Mouse (Mus musculus): Measurements from ENCODE around the gene Rpl23.
"Not testable (repeated sequence)": the region's sequence is repeated elsewhere in the genome, so short reads cannot be mapped to it uniquely, and the experiment has no call there.

Rpl23 gene

DNA sequence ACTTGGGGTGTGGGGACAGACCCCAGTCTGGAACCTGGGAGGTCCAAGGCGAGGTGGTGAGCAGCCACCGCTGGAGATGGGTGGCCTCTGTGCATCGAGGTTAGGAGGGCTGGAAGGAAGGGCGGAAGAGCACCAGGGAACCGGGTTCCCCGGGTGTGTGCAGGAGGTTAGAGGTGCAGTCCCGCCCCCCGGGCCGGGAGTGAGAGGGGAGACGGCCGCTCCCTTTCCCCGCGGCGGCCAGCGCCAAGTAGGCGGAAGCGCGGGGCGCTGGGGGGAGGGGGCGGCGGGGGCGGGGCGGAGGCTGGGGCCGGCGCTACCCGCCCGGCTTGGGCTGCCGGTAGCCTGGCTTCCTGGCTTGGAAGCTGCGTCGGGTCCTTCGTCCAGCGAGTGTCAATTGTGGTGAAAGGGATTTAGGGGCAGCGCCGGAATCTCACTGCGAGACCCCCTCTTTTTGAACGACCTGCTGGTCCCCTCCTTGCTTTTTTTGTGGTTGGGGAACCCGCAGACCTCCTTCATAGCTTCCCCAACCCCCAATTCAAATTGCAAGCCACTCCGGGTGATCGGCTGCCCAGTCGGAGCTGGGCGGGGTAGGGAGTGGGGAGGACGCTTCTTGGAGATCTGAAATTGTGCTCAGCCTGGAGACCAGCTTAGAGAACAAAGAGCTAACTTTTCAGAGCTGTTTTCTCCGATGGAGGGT lies 17.9 kb upstream of the Rpl23 start:
- peak; percentile 75 to 77 for DNase-seq

DNA sequence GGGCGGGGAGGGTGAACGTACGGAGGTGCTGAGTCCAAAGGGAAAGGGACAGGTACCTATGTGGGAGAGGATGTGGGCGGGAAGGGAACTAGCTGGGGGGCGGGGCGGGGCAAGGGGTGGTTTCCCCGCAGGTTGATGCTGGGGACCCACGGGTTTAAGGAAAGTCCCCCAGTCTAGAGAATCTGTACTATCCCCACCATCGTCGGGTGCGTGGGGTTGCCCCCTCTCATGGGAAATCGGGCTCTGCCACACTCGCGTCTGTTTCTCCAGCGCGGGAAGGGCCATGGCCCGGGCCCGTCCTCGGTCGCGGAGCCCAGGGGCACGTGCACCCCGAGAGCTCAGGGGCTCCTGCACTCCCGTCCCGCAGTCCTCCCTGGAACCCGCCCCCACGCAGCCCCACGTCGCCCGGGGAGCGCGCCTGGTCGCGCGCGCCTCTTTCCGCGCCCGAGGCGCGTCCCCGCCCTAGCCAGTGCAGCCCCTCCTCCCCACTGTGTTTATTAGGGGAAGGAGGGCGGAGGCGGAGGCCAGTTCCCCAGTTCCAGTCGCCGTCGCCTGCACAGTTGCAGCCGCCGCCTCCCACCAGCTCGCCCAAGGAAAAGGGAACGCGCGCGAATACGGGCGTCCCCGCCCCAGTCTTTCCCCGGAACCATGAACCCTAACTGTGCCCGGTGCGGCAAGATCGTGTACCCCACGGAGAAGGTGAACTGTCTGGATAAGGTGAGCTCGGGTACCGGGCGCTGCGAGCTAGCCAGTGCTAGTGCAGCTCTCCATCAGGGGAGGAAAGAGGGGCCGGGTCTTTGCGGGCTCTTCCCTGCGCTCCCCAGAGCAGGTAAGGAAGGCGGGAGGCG lies 17.1 kb upstream of the Rpl23 start:
- peak; percentile 93 to 95 for DNase-seq

DNA sequence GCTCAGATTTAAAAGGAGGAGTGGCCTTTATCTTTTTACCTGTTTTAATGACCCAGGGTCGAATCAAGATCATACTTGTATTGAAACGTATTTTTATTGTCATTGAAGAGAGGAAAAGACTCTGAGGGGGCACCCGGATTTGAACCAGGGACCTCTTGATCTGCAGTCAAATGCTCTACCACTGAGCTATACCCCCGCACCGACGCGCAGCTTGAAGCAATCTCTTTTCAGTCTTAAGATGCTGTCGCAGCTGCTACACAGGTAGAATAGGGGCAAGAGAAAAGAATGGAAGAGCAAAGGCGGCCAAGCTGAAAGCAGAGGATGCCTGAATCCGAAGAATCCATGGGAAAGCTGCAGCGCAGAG lies 16.5 kb upstream of the Rpl23 start, which contains the start of gene Lasp1:
Lasp1 (plus strand) TSS at position 219 of the 364 bp plus-strand sequence.
- peak; percentile 93 to 97 for DNase-seq

DNA sequence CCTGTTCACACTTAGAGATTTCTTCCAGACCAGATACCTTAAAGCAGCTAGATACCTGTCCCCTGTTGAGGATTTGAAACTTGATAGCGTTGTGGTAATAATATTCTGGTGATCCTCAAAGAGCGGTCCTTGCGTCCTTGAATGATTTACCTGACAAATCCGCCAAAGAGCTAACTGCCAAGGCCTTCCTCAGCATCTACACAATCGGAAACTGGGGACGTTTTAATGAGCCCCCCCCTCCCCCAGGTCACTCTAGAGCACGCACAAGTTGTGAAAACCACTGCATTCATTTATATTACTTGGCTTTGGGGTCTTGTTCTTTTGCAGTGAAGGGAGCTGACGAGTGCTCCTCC lies 15.8 kb upstream of the Rpl23 start:
- DNase-seq, result no peak

DNA sequence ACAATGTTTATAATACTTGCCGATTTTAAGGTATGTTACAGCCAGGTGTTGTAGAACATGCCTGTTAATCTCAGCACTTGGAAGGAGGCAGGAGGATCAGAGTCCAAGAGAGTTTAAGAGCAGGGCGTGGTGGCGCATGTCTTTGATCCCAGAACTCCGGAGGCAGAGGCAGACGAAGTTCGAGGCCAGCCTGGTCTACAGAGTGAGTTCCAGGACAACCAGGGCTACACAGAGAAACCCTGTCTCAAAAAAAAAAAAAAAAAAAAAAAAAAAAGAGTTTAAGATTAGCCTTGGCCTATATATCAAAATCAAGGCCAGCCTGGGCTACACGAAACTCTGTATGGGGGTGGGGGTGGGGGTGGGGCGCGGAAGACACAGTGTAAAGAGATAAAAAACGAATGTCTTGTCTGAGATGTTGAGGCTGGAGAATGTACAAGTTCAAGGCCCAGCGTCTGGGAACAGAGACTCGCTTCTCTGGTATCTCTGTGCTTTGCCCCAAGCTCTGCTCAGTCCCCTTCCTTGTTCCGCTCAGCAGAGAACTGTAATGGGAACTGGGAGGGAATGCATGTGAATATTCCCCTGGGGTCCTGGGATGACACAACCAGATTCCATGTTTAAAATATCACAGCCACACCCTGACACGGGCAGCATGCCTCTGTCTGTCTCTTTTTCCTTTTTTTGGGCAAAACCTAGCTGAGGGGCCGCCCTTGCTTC lies 15.3 kb upstream of the Rpl23 start:
- DNase-seq, result peak; percentile 6 to 36

DNA sequence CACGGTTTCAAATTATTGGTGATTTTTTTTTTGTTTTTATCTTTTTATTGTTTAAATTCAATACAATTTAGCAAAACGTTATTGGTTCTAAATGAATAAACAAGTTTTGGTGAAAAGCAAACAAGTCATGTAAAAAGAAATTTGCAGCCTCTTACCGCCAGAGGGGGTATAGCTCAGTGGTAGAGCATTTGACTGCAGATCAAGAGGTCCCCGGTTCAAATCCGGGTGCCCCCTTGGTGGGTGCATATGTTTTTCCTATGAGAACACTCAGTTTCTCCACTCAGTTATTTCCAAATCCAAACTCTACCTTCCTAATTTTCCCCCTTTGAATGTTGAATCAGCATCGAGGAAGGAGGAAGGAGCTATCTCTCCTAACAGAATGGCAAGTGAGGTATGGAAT lies 14.7 kb upstream of the Rpl23 start:
- DNase-seq, result peak; percentile 84 to 87

DNA sequence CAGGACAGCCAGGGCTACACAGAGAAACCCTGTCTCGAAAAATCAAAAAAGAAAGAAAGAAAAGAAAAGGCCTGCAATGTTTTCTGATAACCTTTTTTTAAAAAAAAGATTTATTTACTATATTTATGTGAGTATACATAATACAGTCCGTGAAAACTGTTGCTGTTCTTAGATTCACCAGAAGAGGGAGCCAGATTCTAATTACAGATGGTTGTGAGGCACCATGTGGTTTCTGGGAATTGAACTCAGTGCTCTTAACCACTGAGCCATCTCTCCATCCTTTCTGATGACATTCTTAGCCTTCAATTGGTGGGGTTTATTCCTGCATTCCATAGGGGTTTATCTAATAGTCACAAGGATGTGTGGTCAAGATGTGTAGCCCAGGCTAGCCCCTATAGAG lies 10.9 kb upstream of the Rpl23 start:
- DNase-seq, result peak in 1 of 2 experiments; percentile 56

DNA sequence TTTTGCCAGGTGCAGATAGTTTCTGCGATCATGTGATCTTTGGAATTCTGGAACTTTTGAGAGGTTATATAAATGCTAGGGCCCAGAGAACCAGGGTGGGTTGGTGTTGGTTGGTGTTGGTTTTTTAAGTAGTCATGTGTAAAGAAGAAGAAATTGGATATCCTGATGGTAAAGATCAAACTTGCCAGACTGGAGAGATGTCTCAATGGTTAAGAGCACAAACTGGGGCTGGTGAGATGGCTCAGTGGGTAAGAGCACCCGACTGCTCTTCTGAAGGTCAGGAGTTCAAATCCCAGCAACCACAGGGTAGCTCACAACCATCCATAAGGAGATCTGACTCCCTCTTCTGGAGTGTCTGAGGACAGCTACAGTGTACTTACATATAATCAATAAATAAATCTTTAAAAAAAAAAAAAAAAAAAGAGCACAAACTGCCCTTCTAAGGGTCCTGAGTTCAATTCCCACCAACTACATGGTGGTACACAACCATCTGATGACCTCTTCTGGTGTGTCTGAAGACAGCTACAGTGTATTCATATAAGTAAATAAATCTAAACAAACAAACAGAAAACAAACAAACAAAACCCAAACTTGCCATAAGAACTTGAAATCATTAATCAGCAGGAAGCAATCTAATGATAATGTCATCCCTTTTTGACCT lies 8.7 kb upstream of the Rpl23 start:
- DNase-seq, result not testable (repeated sequence)

DNA sequence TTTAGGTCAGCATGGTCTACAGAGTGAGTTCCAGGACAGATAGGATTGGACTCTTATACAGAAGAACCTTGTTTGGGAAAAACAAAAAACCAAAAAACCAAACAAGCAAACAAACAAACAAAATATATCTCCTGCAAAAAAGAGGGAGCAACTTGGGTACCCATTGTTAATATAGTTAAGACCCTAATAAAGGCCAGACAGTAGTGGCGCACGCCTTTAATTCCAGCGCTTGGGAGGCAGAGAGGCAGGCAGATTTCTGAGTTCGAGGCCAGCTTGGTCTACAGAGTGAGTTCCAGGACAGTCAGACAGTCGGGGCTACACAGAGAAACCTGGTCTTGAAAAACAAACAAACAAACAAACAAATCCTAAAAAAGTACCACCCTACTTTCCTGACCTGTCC lies 7.5 kb upstream of the Rpl23 start:
- no peak for DNase-seq

DNA sequence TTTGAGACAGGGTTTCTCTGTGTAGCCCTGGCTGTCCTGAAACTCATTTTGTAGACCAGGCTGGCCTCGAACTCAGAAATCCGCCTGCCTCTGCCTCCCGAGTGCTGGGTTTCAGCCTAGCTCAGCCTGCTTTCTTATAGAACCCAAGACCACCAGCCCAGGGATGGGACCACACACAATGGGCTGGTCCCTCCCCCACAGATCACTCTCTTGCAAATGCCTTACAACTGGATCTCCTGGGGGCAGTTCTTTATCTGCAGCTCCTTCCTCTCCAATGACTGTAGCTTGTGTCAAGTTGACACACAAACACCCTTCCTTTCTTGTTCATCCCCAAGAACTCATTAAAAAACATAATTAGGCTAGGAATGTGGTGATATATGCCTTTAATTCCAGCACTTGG lies 5.7 kb upstream of the Rpl23 start:
- DNase-seq, result no peak

DNA sequence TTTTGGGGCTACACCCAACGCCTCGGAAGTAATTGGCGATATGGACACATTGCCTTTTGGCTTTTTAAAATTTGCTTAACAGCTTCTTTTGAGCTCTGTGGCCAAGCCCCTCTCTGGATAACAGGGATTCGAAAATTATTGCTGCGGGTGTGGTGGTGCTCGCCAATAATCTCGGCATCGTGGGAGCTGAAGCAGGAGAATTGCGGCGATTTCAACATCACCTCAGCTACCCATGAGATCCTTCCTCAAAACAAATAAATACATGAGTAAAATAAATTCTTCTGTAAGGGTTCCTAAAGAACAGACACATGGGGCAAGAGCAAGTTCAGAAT lies 293 bp upstream of the Rpl23 start:
- DNase-seq, result no peak

DNA sequence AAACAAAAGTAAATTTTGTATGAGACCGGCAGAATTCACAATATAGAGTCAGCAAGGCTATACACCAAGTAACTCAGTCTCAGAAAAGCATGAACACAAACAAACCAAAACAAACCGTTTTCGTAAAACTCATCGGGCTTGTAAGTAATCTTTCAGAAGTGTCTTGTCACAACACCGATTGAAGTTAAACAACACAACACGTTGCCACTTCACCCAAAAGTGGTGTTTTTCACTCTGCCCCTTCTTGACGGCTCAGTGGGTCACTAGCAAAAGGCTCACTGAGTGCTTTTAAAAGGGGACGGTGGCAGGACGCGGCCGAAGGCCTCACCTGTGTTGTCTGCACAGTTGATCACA lies 782 bp downstream of the Rpl23 start:
- no peak for DNase-seq

DNA sequence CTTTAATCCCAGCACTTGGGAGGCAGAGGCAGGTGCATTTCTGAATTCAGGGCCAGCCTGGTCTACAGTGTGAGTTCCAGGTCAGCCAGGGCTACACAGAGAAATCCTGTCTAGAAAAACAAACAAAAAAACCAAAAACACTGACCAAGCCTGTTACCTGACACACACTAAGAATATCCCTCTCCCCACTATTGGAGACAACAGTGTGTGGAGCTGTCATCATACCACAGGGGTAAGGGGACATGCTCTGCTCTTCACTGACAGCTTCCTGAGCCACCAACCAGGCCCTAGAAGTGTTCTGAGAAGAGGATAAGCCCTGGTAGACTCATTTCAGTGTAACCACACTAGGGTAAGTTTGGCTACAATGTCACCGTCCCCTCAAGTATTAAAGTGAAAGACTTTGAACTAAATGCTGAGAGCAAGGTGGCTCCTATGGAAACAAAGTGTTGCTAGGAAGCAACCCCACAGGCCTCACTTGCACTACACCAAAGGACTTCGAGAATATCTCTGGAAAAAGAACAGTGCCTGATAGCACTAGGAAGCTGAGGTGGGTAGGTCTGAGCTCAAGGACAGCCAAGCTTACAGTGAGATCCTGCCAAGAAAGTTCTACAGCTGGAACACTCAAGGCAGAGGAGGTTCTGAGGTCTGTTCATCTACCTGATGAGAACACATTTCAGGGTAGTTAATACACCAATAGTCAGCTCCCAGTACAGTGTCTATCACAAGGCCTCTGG lies 2.1 kb downstream of the Rpl23 start:
- no peak for DNase-seq

DNA sequence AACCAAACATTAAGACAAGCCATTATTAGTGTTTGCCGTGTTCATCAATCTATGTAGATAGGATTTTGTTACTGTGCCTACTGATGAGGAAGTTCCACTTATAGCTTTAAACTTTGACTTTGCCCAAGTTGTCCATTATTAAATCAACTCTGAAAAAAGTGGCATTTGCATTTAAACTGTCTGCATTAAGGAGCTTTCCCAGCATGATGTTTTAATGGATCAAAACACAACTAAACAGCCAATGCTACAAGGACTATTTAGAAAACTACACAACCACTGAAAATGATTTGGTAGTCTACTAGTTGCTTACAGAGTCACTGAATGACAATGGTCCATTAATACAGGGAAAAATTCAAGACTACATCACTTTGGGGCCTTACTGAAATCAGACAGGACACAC lies 3.3 kb downstream of the Rpl23 start:
- no peak for DNase-seq

DNA sequence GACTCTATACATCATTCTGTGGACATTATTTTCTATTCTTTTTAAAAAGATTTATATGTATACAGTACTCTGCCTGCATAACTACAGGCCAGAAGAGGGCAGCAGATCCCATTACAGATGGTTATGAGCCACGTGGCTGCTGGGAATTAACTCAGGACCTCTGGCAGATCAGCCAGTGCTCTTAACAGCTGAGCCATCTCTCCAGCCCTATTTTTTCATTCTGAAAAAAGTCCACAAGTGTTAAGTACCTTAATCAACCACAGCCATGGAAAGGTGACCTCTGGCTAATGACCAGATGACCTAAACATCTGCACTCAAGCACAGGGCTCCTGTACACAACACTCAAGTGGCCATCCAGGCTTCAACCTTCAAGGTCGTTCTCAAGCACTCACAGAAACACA lies 5.1 kb downstream of the Rpl23 start:
- peak in 1 of 2 experiments; percentile 25 for DNase-seq

DNA sequence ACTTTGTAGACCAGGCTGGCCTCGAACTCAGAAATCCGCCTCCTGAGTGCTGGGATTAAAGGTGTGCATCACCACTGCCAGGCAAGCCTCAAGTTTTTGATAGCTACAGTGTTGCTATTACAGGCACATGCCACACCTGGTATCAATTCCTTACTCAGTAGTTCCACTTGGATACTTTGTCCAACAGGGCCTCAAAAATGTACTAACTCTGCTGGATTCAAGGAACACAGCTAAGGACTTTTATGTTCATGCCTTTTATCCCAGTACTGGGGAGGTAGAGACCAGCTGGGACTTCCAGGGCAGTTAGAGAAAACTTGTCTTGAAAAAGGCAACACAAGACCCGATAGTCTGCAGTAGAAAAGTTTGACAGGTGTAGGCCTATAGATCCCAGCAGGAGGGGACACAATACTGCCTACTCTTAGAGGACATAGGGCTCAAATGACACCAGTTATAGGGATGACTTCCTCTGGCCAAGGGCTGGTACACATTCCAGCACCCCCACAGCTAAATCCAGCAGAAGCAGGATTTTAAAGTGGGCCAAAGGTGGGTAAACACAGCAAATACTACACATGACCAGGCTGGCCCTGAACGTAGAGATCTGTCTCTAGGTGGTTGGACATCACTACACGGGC lies 5.6 kb downstream of the Rpl23 start:
- no peak for DNase-seq

DNA sequence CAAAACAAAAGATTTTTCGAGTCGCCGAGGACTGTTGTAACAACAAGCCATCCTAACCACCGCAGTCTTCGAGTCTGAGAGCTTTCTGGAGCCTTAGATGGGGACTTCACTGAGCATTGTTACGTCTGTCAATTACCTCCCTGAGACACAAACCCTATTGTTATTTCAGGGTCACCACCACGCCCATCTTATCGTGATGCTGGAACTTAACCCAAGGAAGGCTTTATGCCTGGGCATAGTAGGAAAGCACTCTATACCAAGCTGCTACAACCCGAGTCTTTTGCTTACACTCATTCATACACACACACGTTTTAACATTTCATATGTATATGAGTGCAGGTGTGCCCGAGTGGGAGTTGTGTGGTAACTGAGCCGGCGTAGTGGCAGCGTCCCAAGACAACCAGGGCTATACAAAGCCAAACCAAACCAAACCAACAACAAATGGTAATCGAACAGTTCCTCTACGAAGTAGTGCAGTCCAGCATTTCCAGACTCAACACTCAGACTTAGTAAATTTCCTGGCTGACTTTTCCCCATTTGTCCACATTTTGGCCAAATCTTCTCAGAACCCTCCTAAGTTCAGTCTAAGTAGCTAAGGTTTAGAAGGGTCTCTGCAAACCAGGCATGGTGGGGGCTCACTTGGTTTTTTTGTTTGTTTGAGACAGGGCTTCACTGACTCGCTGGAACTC lies 6.3 kb downstream of the Rpl23 start, which contains the start of gene 1700001P01Rik:
1700001P01Rik (minus strand) TSS at position 111 of the 689 bp plus-strand sequence.
- DNase-seq, result no peak

DNA sequence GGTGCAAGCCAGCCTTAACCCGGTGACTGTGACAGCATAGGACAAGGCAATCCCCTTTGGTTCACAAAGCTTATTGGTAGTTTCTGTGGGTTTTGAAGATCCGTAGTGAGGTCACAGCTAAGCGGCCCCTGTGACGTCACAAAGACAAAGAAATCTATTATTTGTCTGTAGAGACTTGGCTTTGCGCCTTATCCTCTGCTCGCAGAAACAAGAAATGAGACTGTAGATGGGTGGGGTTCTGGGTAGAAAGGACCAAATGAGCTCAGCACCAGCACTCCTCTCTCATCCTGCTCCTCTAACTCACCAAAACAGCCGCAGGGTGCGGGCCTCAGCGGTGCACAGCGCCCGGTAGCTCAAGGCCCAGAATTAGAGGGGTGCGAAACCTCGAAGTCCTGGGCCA lies 7.1 kb downstream of the Rpl23 start:
- DNase-seq, result no peak

DNA sequence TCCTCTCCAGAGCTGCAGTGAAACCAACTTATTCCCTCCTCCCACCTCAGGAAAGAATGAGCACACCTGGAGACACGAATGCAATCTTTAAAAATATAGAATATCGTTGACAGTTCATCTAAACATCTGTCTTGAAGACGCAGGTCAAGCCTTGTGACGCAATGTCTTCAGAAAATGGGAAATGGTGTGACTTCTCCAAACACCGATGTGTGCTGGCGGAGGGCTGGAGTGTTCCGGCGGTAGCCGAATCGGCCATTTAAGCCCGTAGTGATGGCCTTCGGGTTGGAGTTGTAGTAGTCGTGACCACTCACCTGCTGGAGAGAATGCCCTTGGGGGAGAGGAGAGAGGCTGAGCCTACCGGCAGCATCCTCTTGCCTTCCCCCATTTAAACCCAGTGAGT lies 10.8 kb downstream of the Rpl23 start:
- DNase-seq, result no peak

DNA sequence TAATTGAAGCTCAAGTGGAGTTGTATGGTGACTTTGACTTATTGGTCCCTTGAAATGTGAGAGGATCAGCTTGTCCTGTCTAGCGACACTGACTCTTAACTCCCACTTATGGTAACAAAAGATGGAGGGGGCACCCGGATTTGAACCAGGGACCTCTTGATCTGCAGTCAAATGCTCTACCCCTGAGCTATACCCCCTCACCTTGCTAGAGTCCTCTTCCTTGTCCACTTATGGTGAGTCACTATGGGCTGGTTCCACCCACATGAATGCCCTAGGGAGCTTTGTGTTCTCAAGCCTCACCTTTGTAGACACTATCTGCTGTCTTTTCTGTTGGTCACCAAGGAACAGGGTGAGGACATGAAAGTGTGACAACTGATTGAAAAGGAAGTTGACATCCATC lies 12.5 kb downstream of the Rpl23 start:
- peak in 1 of 2 experiments; percentile 25 for DNase-seq

DNA sequence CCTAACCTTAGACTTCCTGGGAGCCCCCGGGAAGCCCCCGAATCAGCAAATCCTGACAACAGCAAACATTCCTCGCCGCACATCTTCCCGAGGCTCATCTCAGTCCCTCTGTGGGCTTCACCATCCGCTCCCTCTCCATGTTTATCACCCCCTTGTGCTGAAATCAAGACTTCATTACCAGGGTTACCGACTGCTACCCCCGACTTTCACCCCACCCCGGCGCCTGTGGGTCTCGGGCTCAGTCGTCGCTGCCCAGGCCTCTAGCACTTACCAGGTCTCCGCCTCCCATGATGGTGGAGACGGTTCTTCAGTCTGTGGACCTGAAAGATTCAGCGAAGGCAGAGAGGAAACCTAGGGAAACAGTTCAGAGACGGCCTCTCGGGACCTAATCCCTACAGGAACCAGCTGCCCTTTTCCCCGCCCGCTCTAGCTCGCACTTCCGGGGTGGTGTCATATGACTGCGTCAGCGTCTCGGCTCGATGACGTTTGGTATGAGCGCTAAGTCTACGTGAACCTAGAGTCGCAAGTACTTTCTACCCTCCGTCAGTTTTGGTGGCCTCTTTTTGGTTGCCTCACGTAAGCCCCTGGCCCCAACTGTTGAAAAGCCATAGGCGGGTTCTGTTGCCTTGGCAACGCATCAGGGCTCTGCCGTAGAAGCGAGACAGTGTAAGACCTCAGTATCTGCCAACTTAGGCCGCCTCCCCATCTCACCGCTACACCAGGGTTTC lies 15.9 kb downstream of the Rpl23 start, which contains the start of gene Cwc25:
Cwc25 (minus strand) TSS at position 403 of the 728 bp plus-strand sequence.
- peak; percentile 96 to 97 for DNase-seq
